Mouse (Mus musculus): ENCODE measurements around the gene Fgfr2. TPM values are rescaled to one million over a fixed set of nuclear protein-coding genes. Genes with fewer than 3 reads are reported as not detected.

The Fgfr2 gene
- polyA plus RNA-seq, 1 experiment from 2014 or later: 92.0 TPM

GRCm38 (mm10) chr7:131604946-131605345 is 1518.2 kb downstream of the Fgfr2 start:
- DNase-seq (ENCODE audit: low spot score, missing footprints) (peak; percentile 56), ATAC-seq (ENCODE audit: low FRiP score) (no peak)
- no peak overlapping the region for H3K9ac ChIP-seq (ENCODE audit: low read length)
- 94% methylated on average over 10 of the region's 10 CpGs for WGBS
- no peak overlapping the region for H3K4me2 ChIP-seq
- H3K27me3 ChIP-seq (ENCODE audit: control insufficient read depth, insufficient read depth, low read length): peaks cover 17% of the 10 kb centered on the region
- 0 out of 2 replicates have a peak, but pooled peaks cover 3% of the 10 kb centered on the region for H3K4me1 ChIP-seq (ENCODE audit: control insufficient read depth, insufficient read depth, low read length)
- H3K27ac ChIP-seq (ENCODE audit: low read depth, low read length): no peak overlapping the region
- no peak overlapping the region for H3K4me3 ChIP-seq (ENCODE audit: low read depth, low read length)
- no peaks in the 10 kb centered on the region for H3K36me3 ChIP-seq (ENCODE audit: control insufficient read depth, insufficient read depth, low read length)
- no peaks in the 10 kb centered on the region for H3K9me3 ChIP-seq (ENCODE audit: control insufficient read depth, low read length)

GRCm38 (mm10) chr7:131603186-131603585 is 1520.0 kb downstream of the Fgfr2 start:
- H3K27ac ChIP-seq (ENCODE audit: low read depth, low read length): no peak overlapping the region

GRCm38 (mm10) chr7:131602106-131602505 is 1521.0 kb downstream of the Fgfr2 start:
- DNase-seq (ENCODE audit: low spot score, missing footprints): peak; percentile 84
- 86% methylated on average over 7 of the region's 7 CpGs for WGBS
- no peaks in the 10 kb centered on the region for H3K9me3 ChIP-seq (ENCODE audit: control insufficient read depth, low read length)
- no peak overlapping the region for H3K4me3 ChIP-seq (ENCODE audit: low read depth, low read length)
- no peak overlapping the region for H3K4me2 ChIP-seq
- no peak for ATAC-seq (ENCODE audit: low FRiP score)
- H3K27ac ChIP-seq (ENCODE audit: low read depth, low read length): no peak overlapping the region
- peaks cover 15% of the 10 kb centered on the region for H3K4me1 ChIP-seq (ENCODE audit: control insufficient read depth, insufficient read depth, low read length)
- H3K9ac ChIP-seq (ENCODE audit: low read length): no peak overlapping the region
- no peaks in the 10 kb centered on the region for H3K36me3 ChIP-seq (ENCODE audit: control insufficient read depth, insufficient read depth, low read length)
- peaks cover 34% of the 10 kb centered on the region for H3K27me3 ChIP-seq (ENCODE audit: control insufficient read depth, insufficient read depth, low read length)

More at GRCm38 (mm10) chr7:131603186-131603585, 1520.0 kb downstream of the Fgfr2 start:
- Histone ChIP-seq H3K9ac (ENCODE audit: low read length) (no peak overlapping the region), H3K4me3 (ENCODE audit: low read depth, low read length) (no peak overlapping the region), H3K27me3 (ENCODE audit: control insufficient read depth, insufficient read depth, low read length) (peaks cover 29% of the 10 kb centered on the region), H3K9me3 (ENCODE audit: control insufficient read depth, low read length) (no peaks in the 10 kb centered on the region), H3K4me2 (no peak overlapping the region), H3K36me3 (ENCODE audit: control insufficient read depth, insufficient read depth, low read length) (no peaks in the 10 kb centered on the region), H3K4me1 (ENCODE audit: control insufficient read depth, insufficient read depth, low read length) (peaks cover 9% of the 10 kb centered on the region)
- 16% methylated on average over 3 of the region's 11 CpGs for WGBS
- no peak for ATAC-seq (ENCODE audit: low FRiP score)
- peak; percentile 76 for DNase-seq (ENCODE audit: low spot score, missing footprints)

GRCm38 (mm10) chr7:131598483-131598824 is 1524.7 kb downstream of the Fgfr2 start:
- ATAC-seq (ENCODE audit: low FRiP score) (no peak), DNase-seq (ENCODE audit: low spot score, missing footprints) (no peak)
- peak overlapping the region; percentile 25 for H3K4me2 ChIP-seq
- H3K27ac ChIP-seq (ENCODE audit: low read depth, low read length): no peak overlapping the region
- no peaks in the 10 kb centered on the region for H3K36me3 ChIP-seq (ENCODE audit: control insufficient read depth, insufficient read depth, low read length)
- peaks cover 15% of the 10 kb centered on the region for H3K4me1 ChIP-seq (ENCODE audit: control insufficient read depth, insufficient read depth, low read length)
- no peaks in the 10 kb centered on the region for H3K9me3 ChIP-seq (ENCODE audit: control insufficient read depth, low read length)
- H3K27me3 ChIP-seq (ENCODE audit: control insufficient read depth, insufficient read depth, low read length): peaks cover 45% of the 10 kb centered on the region
- peak overlapping the region; percentile 58 for H3K9ac ChIP-seq (ENCODE audit: low read length)
- no peak overlapping the region for H3K4me3 ChIP-seq (ENCODE audit: low read depth, low read length)
- WGBS: 0% methylated on average over 5 of the region's 5 CpGs

GRCm38 (mm10) chr7:131597779-131598482 is 1525.2 kb downstream of the Fgfr2 start:
- H3K9me3 ChIP-seq (ENCODE audit: control insufficient read depth, low read length): no peaks in the 10 kb centered on the region
- 5% methylated on average over 12 of the region's 12 CpGs for WGBS
- DNase-seq (ENCODE audit: low spot score, missing footprints): peak; percentile 96
- no peak overlapping the region for H3K4me3 ChIP-seq (ENCODE audit: low read depth, low read length)
- ATAC-seq (ENCODE audit: low FRiP score): peak; percentile 96
- H3K36me3 ChIP-seq (ENCODE audit: control insufficient read depth, insufficient read depth, low read length): no peaks in the 10 kb centered on the region
- H3K4me2 ChIP-seq: peak overlapping the region; percentile 25
- no peak overlapping the region for H3K27ac ChIP-seq (ENCODE audit: low read depth, low read length)
- peak overlapping the region; percentile 58 for H3K9ac ChIP-seq (ENCODE audit: low read length)
- peaks cover 12% of the 10 kb centered on the region for H3K4me1 ChIP-seq (ENCODE audit: control insufficient read depth, insufficient read depth, low read length)
- H3K27me3 ChIP-seq (ENCODE audit: control insufficient read depth, insufficient read depth, low read length): peaks cover 45% of the 10 kb centered on the region

- Histone ChIP-seq H3K9ac (ENCODE audit: low read length) (no peak overlapping the region), H3K4me2 (no peak overlapping the region), H3K9me3 (ENCODE audit: control insufficient read depth, low read length) (no peaks in the 10 kb centered on the region), H3K36me3 (ENCODE audit: control insufficient read depth, insufficient read depth, low read length) (no peaks in the 10 kb centered on the region), H3K4me1 (ENCODE audit: control insufficient read depth, insufficient read depth, low read length) (no peaks in the 10 kb centered on the region), H3K4me3 (ENCODE audit: low read depth, low read length) (no peak overlapping the region), H3K27ac (ENCODE audit: low read depth, low read length) (no peak overlapping the region), H3K27me3 (ENCODE audit: control insufficient read depth, insufficient read depth, low read length) (no peaks in the 10 kb centered on the region)
- DNase-seq (ENCODE audit: low spot score, missing footprints): no peak
- no peak for ATAC-seq (ENCODE audit: low FRiP score)
- 87% methylated on average over 5 of the region's 5 CpGs for WGBS
These were observed 1537.6 kb downstream of the Fgfr2 start for GRCm38 (mm10) chr7:131585551-131585950.

GRCm38 (mm10) chr7:131582178-131582577 is 1541.0 kb downstream of the Fgfr2 start:
- no peak overlapping the region for H3K4me2 ChIP-seq
- no peaks in the 10 kb centered on the region for H3K9me3 ChIP-seq (ENCODE audit: control insufficient read depth, low read length)
- H3K27me3 ChIP-seq (ENCODE audit: control insufficient read depth, insufficient read depth, low read length): no peaks in the 10 kb centered on the region
- no peak overlapping the region for H3K9ac ChIP-seq (ENCODE audit: low read length)
- H3K36me3 ChIP-seq (ENCODE audit: control insufficient read depth, insufficient read depth, low read length): no peaks in the 10 kb centered on the region
- 60% methylated on average over 9 of the region's 9 CpGs for WGBS
- ATAC-seq (ENCODE audit: low FRiP score): no peak
- no peaks in the 10 kb centered on the region for H3K4me1 ChIP-seq (ENCODE audit: control insufficient read depth, insufficient read depth, low read length)
- no peak for DNase-seq (ENCODE audit: low spot score, missing footprints)
- H3K4me3 ChIP-seq (ENCODE audit: low read depth, low read length): no peak overlapping the region
- no peak overlapping the region for H3K27ac ChIP-seq (ENCODE audit: low read depth, low read length)

- no peak overlapping the region for H3K9ac ChIP-seq (ENCODE audit: low read length)
- ATAC-seq (ENCODE audit: low FRiP score) (no peak), DNase-seq (ENCODE audit: low spot score, missing footprints) (no peak)
- H3K9me3 ChIP-seq (ENCODE audit: control insufficient read depth, low read length): no peaks in the 10 kb centered on the region
- H3K4me2 ChIP-seq: no peak overlapping the region
- no peak overlapping the region for H3K4me3 ChIP-seq (ENCODE audit: low read depth, low read length)
- no peak overlapping the region for H3K27ac ChIP-seq (ENCODE audit: low read depth, low read length)
- H3K4me1 ChIP-seq (ENCODE audit: control insufficient read depth, insufficient read depth, low read length): no peaks in the 10 kb centered on the region
- H3K27me3 ChIP-seq (ENCODE audit: control insufficient read depth, insufficient read depth, low read length): no peaks in the 10 kb centered on the region
- H3K36me3 ChIP-seq (ENCODE audit: control insufficient read depth, insufficient read depth, low read length): peaks cover 15% of the 10 kb centered on the region
- WGBS: 79% methylated on average over 6 of the region's 6 CpGs
These were observed 1547.9 kb downstream of the Fgfr2 start for GRCm38 (mm10) chr7:131575246-131575645.

GRCm38 (mm10) chr7:131560697-131561042 is 1562.5 kb downstream of the Fgfr2 start:
- Histone ChIP-seq H3K4me2 (peak overlapping the region; percentile 77), H3K4me1 (ENCODE audit: control insufficient read depth, insufficient read depth, low read length) (peaks cover 16% of the 10 kb centered on the region), H3K9me3 (ENCODE audit: control insufficient read depth, low read length) (no peaks in the 10 kb centered on the region), H3K27me3 (ENCODE audit: control insufficient read depth, insufficient read depth, low read length) (peaks cover 35% of the 10 kb centered on the region), H3K36me3 (ENCODE audit: control insufficient read depth, insufficient read depth, low read length) (peaks cover 9% of the 10 kb centered on the region; the same call in 1 of the 2 replicates), H3K4me3 (ENCODE audit: low read depth, low read length) (peak overlapping the region; percentile 88), H3K9ac (ENCODE audit: low read length) (peak overlapping the region; percentile 96), H3K27ac (ENCODE audit: low read depth, low read length) (peak overlapping the region; percentile 80; the same call in 1 of the 2 replicates)
- ATAC-seq (ENCODE audit: low FRiP score) (peak; percentile 66), DNase-seq (ENCODE audit: low spot score, missing footprints) (no peak)
- under 1% methylated on average over 14 of the region's 14 CpGs for WGBS
